Mouse (Mus musculus) liver, embryonic 11.5 days (tissue): ENCODE measurements at regions not wholly inside any gene's neighbourhood (a gene's known extent, or its start where the extent isn't known, plus 50 kb on each side); places are given as distances from the start of the nearest gene placed in this dataset.

ENCODE experiments used
- ATAC-seq: fragments of 200-750 bp; cut with Nextera tagmentation; replicated peaks from 2 replicates; pipeline ENCODE4 v1.8.0; 2017; ENCODE audit warnings: moderate number of reproducible peaks, mild to moderate bottlenecking, moderate TSS enrichment, moderate library complexity; ENCODE audit not compliant: low FRiP score
- DNase-seq: peaks from one replicate; pipeline ENCODE4 v3.0.0-alpha.2; 2017; ENCODE audit warnings: low spot score
- H3K27ac ChIP-seq: fragments of 300-500 bp; sonication (generic); 2 replicates; pipeline ENCODE4 v1.5.1; 2014; ENCODE audit warnings: mild to moderate bottlenecking, low read depth, low read length, control low read depth
- H3K27me3 ChIP-seq: fragments of 300-500 bp; sonication (generic); replicated peaks from 2 replicates; pipeline ENCODE4 v1.6.1; 2014; ENCODE audit warnings: low read length, mixed read lengths; ENCODE audit not compliant: control insufficient read depth, insufficient read depth
- H3K36me3 ChIP-seq: fragments of 300-500 bp; sonication (generic); 2 replicates; pipeline ENCODE4 v1.6.1; 2014; ENCODE audit warnings: mild to moderate bottlenecking, low read length, moderate library complexity, mixed read lengths; ENCODE audit not compliant: control insufficient read depth, insufficient read depth
- H3K4me1 ChIP-seq: fragments of 300-500 bp; sonication (generic); replicated peaks from 2 replicates; pipeline ENCODE4 v1.6.1; 2014; ENCODE audit warnings: low read length, mixed read lengths; ENCODE audit not compliant: control insufficient read depth, insufficient read depth
- H3K4me2 ChIP-seq: fragments of 300-500 bp; sonication (generic); 2 replicates; pipeline ENCODE4 v1.6.1; 2014; ENCODE audit warnings: mild to moderate bottlenecking, control low read depth, moderate library complexity
- H3K4me3 ChIP-seq: fragments of 300-500 bp; sonication (generic); 2 replicates; pipeline ENCODE4 v1.5.1; 2014; ENCODE audit warnings: low read depth, low read length, control low read depth
- H3K9ac ChIP-seq: fragments of 300-500 bp; sonication (generic); 2 replicates; pipeline ENCODE4 v1.6.1; 2014; ENCODE audit warnings: low read depth, low read length, control low read depth
- H3K9me3 ChIP-seq: fragments of 300-500 bp; sonication (generic); 2 replicates; pipeline ENCODE4 v1.6.1; 2016; ENCODE audit warnings: low read length, inconsistent platforms, mixed read lengths; ENCODE audit not compliant: control insufficient read depth
- WGBS: fragments of 180-500 bp; shearing (Covaris S2); extraction: QIAGEN DNeasy Blood & Tissue Kit; methylation state at CpG from one replicate; pipeline ENCODE4 v1.1.7; 2014; 5-methylcytosine and 5-hydroxymethylcytosine counted together

DNA sequence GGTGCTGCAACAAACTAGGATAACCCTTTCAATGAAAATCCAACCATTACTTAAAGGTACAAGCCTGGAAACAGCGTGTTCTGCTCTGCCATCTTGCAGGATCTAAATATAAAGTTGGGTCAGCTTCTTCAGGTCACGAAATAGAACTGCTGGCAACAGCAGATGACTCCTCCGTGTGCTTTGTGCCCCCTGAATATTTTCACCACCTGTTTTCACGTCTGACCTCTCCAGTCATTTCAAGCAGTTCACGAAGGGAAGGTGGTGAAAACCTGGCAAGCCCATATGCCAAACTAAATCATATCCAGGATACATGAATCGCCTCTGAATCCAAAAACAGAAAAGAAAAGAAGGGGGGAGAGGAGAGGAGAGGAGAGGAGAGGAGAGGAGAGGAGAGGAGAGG is 133.3 kb downstream of the 1190002N15Rik start:
- WGBS: 75% methylated on average over 6 of the region's 6 CpGs
- no peak for DNase-seq
- ATAC-seq: no peak

GRCm38 (mm10) chr9:94400596-94400995 is 137.3 kb downstream of the 1190002N15Rik start:
- H3K9me3 ChIP-seq: no peaks in the 10 kb centered on the region
- no peaks in the 10 kb centered on the region for H3K36me3 ChIP-seq
- H3K4me2 ChIP-seq: no peak overlapping the region
- no peak overlapping the region for H3K4me3 ChIP-seq
- no peak overlapping the region for H3K27ac ChIP-seq
- DNase-seq (no peak), ATAC-seq (no peak)
- no peaks in the 10 kb centered on the region for H3K27me3 ChIP-seq
- no peak overlapping the region for H3K9ac ChIP-seq
- WGBS: 88% methylated on average over 1 of the region's 1 CpGs
- no peaks in the 10 kb centered on the region for H3K4me1 ChIP-seq

More for the DNA sequence above, 133.3 kb downstream of the 1190002N15Rik start:
- Histone ChIP-seq H3K9ac (no peak overlapping the region), H3K4me2 (no peak overlapping the region), H3K27me3 (no peaks in the 10 kb centered on the region), H3K4me1 (no peaks in the 10 kb centered on the region), H3K4me3 (no peak overlapping the region), H3K36me3 (no peaks in the 10 kb centered on the region), H3K27ac (no peak overlapping the region), H3K9me3 (no peaks in the 10 kb centered on the region)

DNA sequence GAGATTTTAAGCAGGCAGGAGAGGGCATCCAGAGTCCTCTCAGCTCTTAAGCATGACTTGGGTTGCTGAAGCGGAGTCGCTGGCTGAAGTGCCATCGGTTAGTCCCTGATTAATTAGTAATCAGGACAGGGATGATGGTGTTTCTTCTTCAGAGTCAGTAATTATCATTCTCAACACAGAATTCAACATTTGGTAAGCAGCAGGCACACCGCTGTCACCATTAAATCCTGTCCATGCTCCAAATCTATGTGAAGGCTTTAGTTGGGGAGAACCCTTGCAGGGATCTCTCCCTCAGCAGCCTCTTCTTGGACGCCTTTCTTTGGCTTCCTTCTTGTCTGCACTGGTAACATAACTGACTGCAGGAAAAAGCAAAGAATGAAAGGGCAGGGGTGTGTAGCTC is 142.7 kb downstream of the 1190002N15Rik start:
- WGBS: 82% methylated on average over 5 of the region's 5 CpGs
- Histone ChIP-seq H3K4me2 (no peak overlapping the region), H3K9me3 (no peaks in the 10 kb centered on the region), H3K9ac (no peak overlapping the region), H3K36me3 (no peaks in the 10 kb centered on the region), H3K27ac (no peak overlapping the region), H3K4me1 (no peaks in the 10 kb centered on the region), H3K27me3 (no peaks in the 10 kb centered on the region), H3K4me3 (no peak overlapping the region)
- no peak for DNase-seq
- no peak for ATAC-seq

DNA sequence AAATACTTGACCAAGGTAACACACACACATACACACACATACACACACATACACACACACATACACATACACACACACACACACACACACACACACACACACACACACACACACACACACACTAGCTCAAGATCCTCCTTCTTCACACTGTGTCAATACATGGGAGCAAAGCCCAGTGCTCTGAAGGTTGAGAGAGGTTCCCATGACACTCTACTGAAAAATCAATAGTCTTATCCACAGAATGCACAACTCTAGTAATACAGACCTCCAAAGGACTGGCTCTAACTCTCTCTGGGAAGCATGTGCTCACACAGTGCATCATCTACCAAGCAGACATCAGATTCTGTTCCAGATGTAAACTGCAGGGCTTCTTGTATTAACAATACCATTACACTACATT is 151.7 kb downstream of the 1190002N15Rik start:
- no peak overlapping the region for H3K9ac ChIP-seq
- no peak overlapping the region for H3K4me2 ChIP-seq
- no peaks in the 10 kb centered on the region for H3K4me1 ChIP-seq
- DNase-seq: no peak
- ATAC-seq: no peak
- H3K27ac ChIP-seq: no peak overlapping the region
- H3K36me3 ChIP-seq: no peaks in the 10 kb centered on the region
- H3K27me3 ChIP-seq: no peaks in the 10 kb centered on the region
- no peak overlapping the region for H3K4me3 ChIP-seq
- no peaks in the 10 kb centered on the region for H3K9me3 ChIP-seq

DNA sequence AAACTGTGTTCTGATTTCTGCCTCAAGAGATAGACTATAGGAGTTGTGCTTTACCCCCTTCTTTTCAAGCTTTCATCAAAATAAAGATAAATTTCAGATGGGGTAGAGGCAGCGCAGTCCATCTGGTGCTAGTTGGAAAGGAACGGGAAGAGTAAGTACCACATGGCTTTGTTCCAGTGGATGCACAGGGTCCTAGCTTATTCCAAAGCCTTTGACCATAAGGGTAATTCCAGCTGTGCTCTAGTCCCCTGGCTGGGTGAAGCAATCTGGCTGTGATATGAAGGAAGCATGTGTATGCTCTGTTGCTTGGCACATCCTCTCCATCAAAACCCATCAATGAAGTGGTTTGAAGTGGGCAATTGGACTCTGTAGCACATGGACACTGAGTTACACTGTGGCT is 155.6 kb downstream of the 1190002N15Rik start:
- Histone ChIP-seq H3K4me1 (no peaks in the 10 kb centered on the region), H3K9ac (no peak overlapping the region), H3K27ac (no peak overlapping the region), H3K4me2 (no peak overlapping the region), H3K4me3 (no peak overlapping the region), H3K27me3 (no peaks in the 10 kb centered on the region), H3K36me3 (no peaks in the 10 kb centered on the region), H3K9me3 (no peaks in the 10 kb centered on the region)
- ATAC-seq (no peak), DNase-seq (no peak)
- 70% methylated on average over 2 of the region's 2 CpGs for WGBS

DNA sequence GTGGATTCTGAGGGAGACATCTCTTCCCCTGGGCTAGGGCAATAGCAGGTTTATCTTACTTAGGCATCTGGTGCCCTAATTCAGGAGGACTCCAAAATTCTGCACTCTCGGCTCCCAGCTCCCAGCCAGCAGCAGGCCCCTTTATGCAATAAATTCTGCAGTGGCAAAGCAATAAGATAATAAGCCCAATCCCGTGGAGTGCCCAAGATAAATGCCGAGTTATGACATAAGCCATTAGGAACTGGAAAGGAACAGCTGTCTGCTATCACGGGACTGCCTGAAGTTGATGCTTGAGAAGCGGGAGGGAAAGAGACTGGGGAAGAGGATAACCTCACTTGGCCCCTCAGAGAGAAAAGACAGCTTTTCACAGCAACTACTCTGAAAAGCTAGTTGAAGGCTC is 159.0 kb downstream of the 1190002N15Rik start:
- ATAC-seq (0 out of 2 replicates have a peak, but pooled peaks have one; percentile 8), DNase-seq (no peak)
- Histone ChIP-seq H3K9me3 (no peaks in the 10 kb centered on the region), H3K27me3 (no peaks in the 10 kb centered on the region), H3K9ac (no peak overlapping the region), H3K4me2 (no peak overlapping the region), H3K4me3 (no peak overlapping the region), H3K4me1 (no peaks in the 10 kb centered on the region), H3K36me3 (no peaks in the 10 kb centered on the region), H3K27ac (no peak overlapping the region)
- WGBS: 58% methylated on average over 5 of the region's 5 CpGs

GRCm38 (mm10) chr9:94378291-94378690 is 159.6 kb downstream of the 1190002N15Rik start:
- WGBS: 85% methylated on average over 6 of the region's 6 CpGs
- Histone ChIP-seq H3K27me3 (no peaks in the 10 kb centered on the region), H3K4me2 (no peak overlapping the region), H3K36me3 (no peaks in the 10 kb centered on the region), H3K27ac (no peak overlapping the region), H3K9me3 (no peaks in the 10 kb centered on the region), H3K4me1 (no peaks in the 10 kb centered on the region), H3K9ac (no peak overlapping the region), H3K4me3 (no peak overlapping the region)
- no peak for DNase-seq
- no peak for ATAC-seq

DNA sequence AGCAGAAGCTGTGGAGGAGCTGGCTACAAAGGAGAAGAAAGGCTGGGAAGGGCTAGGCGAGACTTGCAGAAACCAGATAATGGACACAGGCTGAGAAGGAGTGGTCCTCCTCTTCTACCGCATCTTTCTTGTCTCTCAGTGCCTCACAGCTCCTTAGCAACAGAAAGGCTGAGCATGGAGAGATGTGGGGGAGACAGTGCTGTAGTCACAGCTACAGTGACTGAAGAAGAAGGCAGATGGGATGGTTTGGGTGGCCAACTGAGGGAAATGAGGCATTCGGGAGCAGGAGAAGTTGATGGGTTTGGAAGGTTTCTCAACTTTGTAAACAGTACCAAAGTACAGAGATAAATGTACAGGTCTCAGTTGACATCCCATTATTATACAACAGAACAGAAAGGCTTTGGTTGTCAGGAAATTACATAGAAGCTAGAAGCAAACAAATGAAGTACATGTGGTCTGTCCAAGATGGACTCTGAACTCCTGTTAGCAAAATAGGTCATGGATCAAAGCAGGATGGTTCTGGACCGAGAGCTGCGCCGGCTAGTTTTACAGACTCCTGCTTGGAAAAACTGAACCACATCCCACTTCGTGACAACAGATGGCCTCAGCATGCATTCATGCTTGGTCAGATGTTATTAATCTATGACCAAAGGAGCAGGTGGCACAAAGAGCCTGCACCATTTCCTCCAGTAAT is 160.4 kb downstream of the 1190002N15Rik start:
- H3K4me3 ChIP-seq: no peak overlapping the region
- H3K9me3 ChIP-seq: no peaks in the 10 kb centered on the region
- no peak overlapping the region for H3K4me2 ChIP-seq
- no peak overlapping the region for H3K9ac ChIP-seq
- DNase-seq (no peak), ATAC-seq (peak; percentile 66)
- no peaks in the 10 kb centered on the region for H3K27me3 ChIP-seq
- H3K4me1 ChIP-seq: no peaks in the 10 kb centered on the region
- peak overlapping the region; percentile 19; the same call in 1 of the 2 replicates for H3K27ac ChIP-seq
- no peaks in the 10 kb centered on the region for H3K36me3 ChIP-seq
- 62% methylated on average over 7 of the region's 7 CpGs for WGBS

GRCm38 (mm10) chr9:94370976-94371375 is 166.9 kb downstream of the 1190002N15Rik start:
- Histone ChIP-seq H3K9me3 (no peaks in the 10 kb centered on the region), H3K36me3 (no peaks in the 10 kb centered on the region), H3K9ac (no peak overlapping the region), H3K27ac (no peak overlapping the region), H3K4me1 (no peaks in the 10 kb centered on the region), H3K27me3 (no peaks in the 10 kb centered on the region), H3K4me2 (no peak overlapping the region), H3K4me3 (no peak overlapping the region)
- ATAC-seq (no peak), DNase-seq (no peak)
- 65% methylated on average over 2 of the region's 2 CpGs for WGBS
